Mouse (Mus musculus): Measurements from ENCODE around the gene Gch1.

DNA sequence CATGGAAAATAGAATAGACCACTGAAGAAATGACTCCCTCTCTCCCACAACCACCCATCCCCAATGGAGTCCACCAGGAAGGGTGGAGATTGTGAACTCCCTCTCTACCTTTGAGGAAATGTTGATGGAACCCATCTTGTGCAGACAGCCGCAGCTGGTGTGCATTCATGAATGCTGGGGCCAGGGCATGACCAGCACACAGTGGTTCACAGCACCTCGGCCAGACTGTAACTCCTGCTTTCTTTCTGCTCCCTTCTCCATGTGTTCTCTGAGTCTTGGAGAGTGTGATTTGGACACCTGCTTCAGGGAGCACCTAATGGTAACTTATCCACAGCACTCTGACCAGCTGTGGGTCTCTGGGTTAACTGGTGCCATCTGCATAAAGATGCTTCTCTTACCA lies 27.3 kb upstream of the Gch1 start:
- TF ChIP-seq CTCF (IDR thresholded peaks at IDR 0.05; ENCODE audit: extremely low read depth, insufficient read depth, insufficient read length, insufficient replicate concordance) (no peak), POLR2A (IDR thresholded peaks at IDR 0.05; ENCODE audit: low read depth, low read length) (no peak)

Data from spleen, adult 2 months (tissue).